Mouse (Mus musculus): Measurements from ENCODE around the gene Rpl7l1. TPM values are rescaled to one million over a fixed set of nuclear protein-coding genes. Genes with fewer than 3 reads are reported as not detected.
A peak's percentile ranks its signal among the peaks of the same experiment; 100 is the strongest.

The Rpl7l1 gene
- total and polyA plus RNA-seq, 2 experiments from 2014 or later = 39.8 to 72.1 TPM

- DNase-seq (ENCODE audit: low spot score) (no peak), ATAC-seq (no peak)
- H3K4me3 ChIP-seq (ENCODE audit: low read length) = no peak overlapping the region
- no peak overlapping the region for H3K27ac ChIP-seq
- H3K9me3 ChIP-seq (ENCODE audit: low read length) = no peaks in the 10 kb centered on the region
- WGBS = 96% methylated on average over 3 of the region's 3 CpGs
- no peaks in the 10 kb centered on the region for H3K4me1 ChIP-seq (ENCODE audit: insufficient read depth, low read length)
- no peak overlapping the region for H3K9ac ChIP-seq (replicated peaks; ENCODE audit: low read length)
- H3K4me2 ChIP-seq (ENCODE audit: low read depth, low read length) = no peak overlapping the region
- TF ChIP-seq CTCF (IDR thresholded peaks at IDR 0.05; ENCODE audit: low read depth) = no peak
- H3K27me3 ChIP-seq (ENCODE audit: insufficient read depth, low read length) = no peaks in the 10 kb centered on the region; the same call in 1 of the 2 replicates
- H3K36me3 ChIP-seq (ENCODE audit: insufficient read depth, low read length) = peaks cover 12% of the 10 kb centered on the region
These were observed 48.4 kb downstream of the Rpl7l1 start for GRCm38 (mm10) chr17:46734055-46734454.

- 17% methylated on average over 24 of the region's 24 CpGs for WGBS
- no peak for DNase-seq (ENCODE audit: low spot score)
These were observed 53.6 kb downstream of the Rpl7l1 start, which contains the start of gene Gnmt for GRCm38 (mm10) chr17:46728904-46729318. Gene Gnmt, minus strand, starts transcription at chr17:46729168.

GRCm38 (mm10) chr17:46728496-46728895 is 54.0 kb downstream of the Rpl7l1 start:
- DNase-seq (ENCODE audit: low spot score) (no peak), ATAC-seq (no peak; the same call in 1 of the 2 replicates)
- Histone ChIP-seq H3K4me2 (ENCODE audit: low read depth, low read length) (peak overlapping the region; percentile 38; the same call in 1 of the 2 replicates), H3K4me1 (ENCODE audit: insufficient read depth, low read length) (no peaks in the 10 kb centered on the region), H3K27ac (no peak overlapping the region), H3K9ac (replicated peaks; ENCODE audit: low read length) (0 out of 2 replicates have a peak overlapping the region, but pooled peaks have one; percentile 35), H3K9me3 (ENCODE audit: low read length) (no peaks in the 10 kb centered on the region), H3K27me3 (ENCODE audit: insufficient read depth, low read length) (no peaks in the 10 kb centered on the region; the same call in 1 of the 2 replicates), H3K4me3 (ENCODE audit: low read length) (no peak overlapping the region), H3K36me3 (ENCODE audit: insufficient read depth, low read length) (no peaks in the 10 kb centered on the region; the same call in 1 of the 2 replicates)
- WGBS = 52% methylated on average over 11 of the region's 11 CpGs
- no peak for TF ChIP-seq CTCF (IDR thresholded peaks at IDR 0.05; ENCODE audit: low read depth)

More at GRCm38 (mm10) chr17:46728904-46729318, 53.6 kb downstream of the Rpl7l1 start, which contains the start of gene Gnmt:
- Histone ChIP-seq H3K9ac (replicated peaks; ENCODE audit: low read length) (0 out of 2 replicates have a peak within 1 kb of the TSS, but pooled peaks have one; percentile 35), H3K9me3 (ENCODE audit: low read length) (no peaks in the 10 kb centered on the region), H3K36me3 (ENCODE audit: insufficient read depth, low read length) (no peaks in the 10 kb centered on the region; the same call in 1 of the 2 replicates), H3K27me3 (ENCODE audit: insufficient read depth, low read length) (no peaks in the 10 kb centered on the region; the same call in 1 of the 2 replicates), H3K4me3 (ENCODE audit: low read length) (peak within 1 kb of the TSS; percentile 14; the same call in 1 of the 2 replicates), H3K4me2 (ENCODE audit: low read depth, low read length) (peak within 1 kb of the TSS; percentile 38), H3K27ac (no peak within 1 kb of the TSS), H3K4me1 (ENCODE audit: insufficient read depth, low read length) (no peaks in the 10 kb centered on the region)
- peak; percentile 39 for ATAC-seq
- TF ChIP-seq CTCF (IDR thresholded peaks at IDR 0.05; ENCODE audit: low read depth) = no peak

- 38% methylated on average over 6 of the region's 6 CpGs for WGBS
- H3K4me1 ChIP-seq (ENCODE audit: insufficient read depth, low read length) = no peaks in the 10 kb centered on the region
- no peak overlapping the region for H3K27ac ChIP-seq
- no peaks in the 10 kb centered on the region; the same call in 1 of the 2 replicates for H3K36me3 ChIP-seq (ENCODE audit: insufficient read depth, low read length)
- DNase-seq (ENCODE audit: low spot score) (no peak), ATAC-seq (no peak)
- peak; percentile 42 for TF ChIP-seq CTCF (IDR thresholded peaks at IDR 0.05; ENCODE audit: low read depth)
- no peak overlapping the region for H3K4me2 ChIP-seq (ENCODE audit: low read depth, low read length)
- H3K4me3 ChIP-seq (ENCODE audit: low read length) = no peak overlapping the region
- no peak overlapping the region for H3K9ac ChIP-seq (replicated peaks; ENCODE audit: low read length)
- no peaks in the 10 kb centered on the region; the same call in 1 of the 2 replicates for H3K27me3 ChIP-seq (ENCODE audit: insufficient read depth, low read length)
- no peaks in the 10 kb centered on the region for H3K9me3 ChIP-seq (ENCODE audit: low read length)
These were observed 54.5 kb downstream of the Rpl7l1 start for GRCm38 (mm10) chr17:46728021-46728420.

- WGBS = 90% methylated on average over 11 of the region's 11 CpGs
- ATAC-seq (no peak), DNase-seq (ENCODE audit: low spot score) (no peak)
- Histone ChIP-seq H3K9me3 (ENCODE audit: low read length) (no peaks in the 10 kb centered on the region), H3K4me1 (ENCODE audit: insufficient read depth, low read length) (no peaks in the 10 kb centered on the region), H3K27me3 (ENCODE audit: insufficient read depth, low read length) (no peaks in the 10 kb centered on the region; the same call in 1 of the 2 replicates), H3K9ac (replicated peaks; ENCODE audit: low read length) (no peak overlapping the region), H3K4me2 (ENCODE audit: low read depth, low read length) (no peak overlapping the region), H3K27ac (no peak overlapping the region), H3K4me3 (ENCODE audit: low read length) (no peak overlapping the region), H3K36me3 (ENCODE audit: insufficient read depth, low read length) (no peaks in the 10 kb centered on the region; the same call in 1 of the 2 replicates)
- no peak for TF ChIP-seq CTCF (IDR thresholded peaks at IDR 0.05; ENCODE audit: low read depth)
These were observed 55.2 kb downstream of the Rpl7l1 start for GRCm38 (mm10) chr17:46727271-46727670.

GRCm38 (mm10) chr17:46725731-46726645 is 56.5 kb downstream of the Rpl7l1 start:
- H3K4me1 ChIP-seq (ENCODE audit: insufficient read depth, low read length) = no peaks in the 10 kb centered on the region
- no peak overlapping the region for H3K4me3 ChIP-seq (ENCODE audit: low read length)
- no peak for TF ChIP-seq CTCF (IDR thresholded peaks at IDR 0.05; ENCODE audit: low read depth)
- no peaks in the 10 kb centered on the region for H3K9me3 ChIP-seq (ENCODE audit: low read length)
- no peak overlapping the region for H3K4me2 ChIP-seq (ENCODE audit: low read depth, low read length)
- 89% methylated on average over 26 of the region's 26 CpGs for WGBS
- DNase-seq (ENCODE audit: low spot score) (no peak), ATAC-seq (peak; percentile 8)
- H3K36me3 ChIP-seq (ENCODE audit: insufficient read depth, low read length) = no peaks in the 10 kb centered on the region; the same call in 1 of the 2 replicates
- no peak overlapping the region for H3K27ac ChIP-seq
- H3K27me3 ChIP-seq (ENCODE audit: insufficient read depth, low read length) = no peaks in the 10 kb centered on the region; the same call in 1 of the 2 replicates
- H3K9ac ChIP-seq (replicated peaks; ENCODE audit: low read length) = no peak overlapping the region
